Mouse (Mus musculus) telencephalon, adult 2 months (tissue): ENCODE measurements around the gene Gm20661.
"Not testable (repeated sequence)": the region's sequence is repeated elsewhere in the genome, so short reads cannot be mapped to it uniquely, and the experiment has no call there.

ENCODE experiments used
- DNase-seq: peaks from one replicate; pipeline ENCODE4 v3.0.0-alpha.2; 2011; ENCODE audit warnings: low read depth, low spot score

The Gm20661 gene

DNA sequence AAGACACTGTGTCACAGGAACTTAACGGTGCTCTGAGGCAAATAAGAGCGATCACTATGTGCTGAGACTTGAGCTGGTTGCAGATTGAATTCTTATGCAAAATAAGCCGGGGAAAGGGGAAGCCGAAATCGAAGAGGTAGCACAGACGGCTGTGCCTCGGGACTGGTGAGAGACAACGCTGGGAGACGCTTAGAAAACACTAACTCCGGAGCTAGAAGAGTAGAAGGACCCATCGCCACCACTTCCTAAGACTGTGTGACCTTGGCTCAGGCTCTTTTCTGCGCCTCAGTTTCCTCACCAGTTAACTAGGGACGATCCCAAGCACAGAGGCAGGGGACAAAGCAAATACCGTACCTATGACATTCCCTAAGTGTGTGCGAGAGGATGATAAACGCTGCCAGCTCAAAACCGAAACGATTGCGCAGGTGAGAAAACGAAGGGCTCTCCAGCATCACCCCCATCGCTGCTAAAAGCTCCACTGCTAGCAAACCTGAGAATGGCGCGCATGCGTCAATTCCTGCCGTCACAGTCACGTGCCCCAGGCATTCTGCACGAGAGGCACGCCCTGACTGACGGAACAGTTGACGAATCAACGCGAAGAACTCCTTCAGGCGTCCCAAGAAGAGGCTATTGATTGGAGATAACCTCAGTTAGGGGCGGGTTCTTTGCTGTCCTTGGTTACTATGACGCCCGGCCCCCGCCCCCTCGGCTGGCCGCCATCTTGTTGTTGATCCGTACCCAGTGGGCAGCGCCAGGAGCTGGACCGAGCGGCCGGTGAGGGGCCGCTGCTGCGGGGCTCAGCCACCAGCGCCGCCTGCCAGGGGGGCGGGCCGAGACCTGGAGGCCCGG lies 19.3 kb downstream of the Gm20661 start, which contains the start of gene Ip6k1:
Gene Ip6k1 (plus strand): TSS at position 580 of the 849 bp plus-strand sequence.
- DNase-seq, result peak; percentile 100

DNA sequence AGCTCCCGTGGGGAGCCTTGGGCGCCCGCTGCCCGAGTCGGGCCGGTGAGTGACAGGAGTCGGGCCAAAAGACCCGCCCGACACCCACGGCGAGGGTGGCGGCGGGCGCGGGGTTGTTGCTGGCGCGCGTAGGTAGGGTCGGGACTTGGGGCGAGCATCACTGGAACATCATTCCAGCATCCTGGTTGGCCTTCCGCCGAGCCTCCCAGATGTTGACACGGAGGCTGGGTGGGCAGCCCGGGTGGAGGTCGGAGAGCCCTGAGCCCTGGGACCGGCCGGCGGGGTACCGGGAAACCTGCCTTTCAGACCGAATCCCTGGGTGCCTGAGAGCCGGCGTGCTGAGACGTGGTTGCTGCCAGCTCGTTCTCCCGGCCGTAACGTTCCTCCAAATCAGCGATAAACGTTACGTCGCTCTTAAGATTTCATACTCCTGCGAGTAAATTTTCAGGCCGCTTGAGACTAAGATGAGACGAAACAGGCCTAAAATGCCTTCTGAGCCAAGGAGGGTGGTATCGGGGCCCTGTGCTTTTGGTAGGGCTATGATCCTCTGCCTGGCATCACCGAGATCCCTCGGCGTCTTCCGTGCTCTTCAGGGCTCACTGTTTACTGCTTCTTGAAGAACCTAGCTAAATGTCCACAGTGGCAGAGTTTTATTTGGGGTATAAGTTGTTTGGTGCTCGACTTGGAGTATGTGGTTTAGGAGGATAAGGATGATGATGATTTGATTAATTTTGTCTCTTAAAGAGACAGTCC lies 20.1 kb downstream of the Gm20661 start:
- peak; percentile 32 for DNase-seq

DNA sequence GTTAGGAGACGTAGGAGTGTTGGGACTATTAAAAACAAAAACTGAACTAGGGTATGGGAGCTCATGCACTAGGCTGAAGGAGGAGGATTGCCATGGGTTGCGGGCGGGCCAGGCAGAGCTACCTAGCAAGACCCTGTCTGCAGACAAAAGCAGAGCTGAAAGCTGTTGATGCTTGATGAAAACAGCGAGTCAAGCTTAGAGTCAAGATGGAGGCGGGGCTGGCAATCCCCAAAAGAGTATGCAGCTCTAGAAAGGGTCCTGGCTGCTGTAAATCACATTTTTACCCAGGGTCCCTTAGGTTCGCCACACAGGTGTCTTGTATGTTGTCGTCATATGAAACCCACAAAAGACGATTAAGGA lies 20.7 kb downstream of the Gm20661 start:
- no peak for DNase-seq

DNA sequence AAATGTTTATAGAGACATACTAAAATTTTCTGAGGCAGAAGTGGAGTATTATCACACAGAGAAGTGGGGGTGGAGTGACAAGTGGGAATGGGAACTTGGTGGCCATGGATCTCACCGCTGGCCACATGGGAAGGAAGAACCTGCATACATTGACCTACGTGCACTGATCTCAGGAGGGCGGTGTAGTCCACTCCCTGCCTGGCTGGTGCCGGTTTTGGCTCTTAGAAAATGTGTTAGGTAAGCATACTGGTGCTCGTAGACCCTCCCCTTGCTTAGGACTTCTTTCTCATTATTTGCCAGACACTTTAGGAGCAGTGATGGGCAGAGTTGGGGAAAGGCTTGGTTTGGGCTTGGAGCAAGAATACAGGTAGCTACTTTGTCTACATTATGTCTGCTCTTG lies 25.2 kb downstream of the Gm20661 start:
- DNase-seq, result no peak

DNA sequence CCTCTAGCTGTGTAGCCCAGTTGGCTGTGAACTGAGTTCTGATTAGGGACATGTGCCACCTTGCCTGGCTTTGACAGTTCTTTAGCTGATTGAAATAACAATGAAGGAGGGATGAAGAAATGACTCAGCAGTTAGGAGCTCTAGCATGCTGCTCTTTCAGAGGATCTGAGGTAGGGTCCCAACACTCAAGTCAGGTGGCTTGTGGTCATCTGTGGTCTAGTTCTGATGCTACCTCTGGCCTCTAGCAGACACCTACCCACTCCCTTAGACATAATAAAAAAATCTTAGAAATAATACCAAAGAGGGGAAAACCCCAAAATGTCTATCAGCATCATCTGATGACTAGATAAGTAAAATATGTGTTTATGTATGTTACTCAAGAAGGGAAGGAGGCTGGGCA lies 27.5 kb downstream of the Gm20661 start:
- DNase-seq, result no peak

DNA sequence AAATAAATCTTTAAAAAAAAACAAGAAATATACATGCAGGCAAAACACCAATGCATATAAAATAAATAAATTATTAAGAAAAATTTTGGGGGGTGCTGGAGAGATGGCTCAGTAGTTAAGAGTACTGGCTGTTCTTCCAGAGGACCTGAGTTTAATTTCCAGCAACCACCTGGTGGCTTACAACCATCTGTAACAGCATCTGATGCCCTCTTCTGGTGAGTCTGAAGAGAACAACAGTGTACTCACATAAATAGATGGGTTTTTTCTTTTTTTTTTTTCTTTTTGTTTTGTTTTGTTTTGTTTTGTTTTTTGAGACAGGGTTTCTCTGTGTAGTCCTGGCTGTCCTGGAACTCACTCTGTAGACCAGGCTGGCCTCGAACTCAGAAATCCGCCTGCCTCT lies 30.7 kb downstream of the Gm20661 start:
- not testable (repeated sequence) for DNase-seq

DNA sequence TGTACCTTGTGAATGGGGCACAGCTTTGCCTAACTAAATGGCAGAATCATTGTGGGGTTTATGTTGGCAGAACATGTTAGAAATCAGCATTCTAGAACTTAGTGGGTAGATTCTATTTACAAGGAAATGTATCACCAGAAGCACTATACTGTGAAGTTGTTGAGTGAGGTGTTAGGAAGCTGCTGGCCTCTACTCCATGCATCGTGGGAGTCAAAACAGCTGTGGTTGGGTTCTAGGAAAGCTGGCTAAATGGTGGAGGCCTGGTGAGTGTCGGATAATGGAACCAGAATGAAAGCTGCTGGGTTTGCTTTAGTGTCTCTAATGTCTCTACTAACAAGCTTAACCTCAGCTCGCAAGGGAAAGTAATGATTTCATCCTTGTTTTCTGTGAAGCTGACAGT lies 34.3 kb downstream of the Gm20661 start:
- peak; percentile 79 for DNase-seq

DNA sequence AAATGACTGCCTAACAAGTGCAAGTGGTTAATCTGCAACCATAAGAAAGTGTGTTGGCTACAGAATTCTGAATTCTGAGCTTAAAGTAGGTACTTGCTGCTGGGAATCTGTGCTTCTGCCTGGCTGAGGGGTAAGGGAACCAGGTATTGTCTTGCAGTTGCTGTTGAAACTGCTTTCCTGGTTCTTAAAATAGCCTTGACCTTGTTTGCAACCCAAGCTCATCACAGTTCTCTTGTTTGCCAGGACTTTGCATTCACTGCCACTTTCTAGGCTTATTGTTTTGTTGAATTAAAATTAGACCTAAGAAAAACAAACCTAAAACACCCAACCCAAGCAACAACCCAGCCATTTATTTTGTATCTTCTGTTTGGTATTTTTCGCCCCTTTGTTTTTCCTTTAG lies 37.9 kb downstream of the Gm20661 start:
- no peak for DNase-seq

DNA sequence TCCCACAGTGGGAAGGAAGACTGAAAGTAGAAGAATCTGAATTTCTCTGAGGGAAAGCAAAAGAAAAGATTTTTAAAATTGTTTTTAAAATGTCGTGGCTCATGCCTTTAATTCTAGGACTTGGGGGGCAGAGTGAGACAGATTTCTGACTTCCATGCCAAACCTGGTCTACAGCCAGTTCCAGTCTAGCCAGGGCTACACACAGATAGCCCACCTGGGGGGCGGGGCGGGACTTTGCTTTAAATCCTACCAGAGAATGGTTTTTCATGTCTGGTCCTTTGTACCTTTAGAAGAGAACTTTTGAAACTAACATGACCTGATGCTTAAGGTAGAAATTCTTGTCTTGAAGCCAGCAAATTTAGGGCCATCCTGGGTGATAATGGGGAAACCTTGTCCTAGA lies 40.4 kb downstream of the Gm20661 start:
- DNase-seq, result no peak

DNA sequence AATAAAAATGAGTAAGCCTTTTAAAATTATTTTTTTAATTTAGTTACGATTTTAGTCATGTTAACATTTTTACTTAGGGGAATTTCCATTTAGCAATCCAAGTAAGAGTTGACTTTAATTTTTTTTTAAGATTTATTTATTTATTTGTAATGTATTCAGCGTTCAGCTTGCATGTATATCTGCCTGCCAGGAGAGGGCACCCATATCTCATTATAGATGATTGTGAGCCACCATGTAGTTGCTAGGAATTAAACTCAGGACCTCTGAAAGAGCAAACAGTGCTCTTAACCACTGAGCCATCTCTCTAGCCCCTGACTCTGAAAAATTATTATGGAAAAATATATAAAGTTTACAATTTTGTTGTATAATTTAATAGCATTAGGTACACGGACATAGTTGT lies 43.7 kb downstream of the Gm20661 start:
- no peak for DNase-seq

DNA sequence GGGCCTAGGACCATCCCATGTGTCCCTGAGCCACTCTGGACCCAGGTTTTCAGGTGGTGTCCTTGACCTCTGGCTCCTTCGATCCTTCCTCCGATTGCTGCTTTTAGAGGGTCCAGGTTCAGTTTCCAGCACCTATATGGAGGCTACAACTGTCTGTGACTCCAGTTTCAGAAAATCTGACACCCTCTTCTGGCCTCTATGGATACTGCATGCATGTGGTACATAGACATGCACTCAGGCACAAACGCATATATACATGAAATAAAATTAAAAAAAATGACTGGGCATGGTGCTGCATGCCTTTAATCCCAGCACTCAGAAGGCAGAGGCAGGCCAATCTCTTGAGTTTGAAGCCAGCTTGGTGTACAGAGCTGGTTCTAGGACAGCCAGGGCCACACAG lies 45.0 kb downstream of the Gm20661 start:
- no peak for DNase-seq

DNA sequence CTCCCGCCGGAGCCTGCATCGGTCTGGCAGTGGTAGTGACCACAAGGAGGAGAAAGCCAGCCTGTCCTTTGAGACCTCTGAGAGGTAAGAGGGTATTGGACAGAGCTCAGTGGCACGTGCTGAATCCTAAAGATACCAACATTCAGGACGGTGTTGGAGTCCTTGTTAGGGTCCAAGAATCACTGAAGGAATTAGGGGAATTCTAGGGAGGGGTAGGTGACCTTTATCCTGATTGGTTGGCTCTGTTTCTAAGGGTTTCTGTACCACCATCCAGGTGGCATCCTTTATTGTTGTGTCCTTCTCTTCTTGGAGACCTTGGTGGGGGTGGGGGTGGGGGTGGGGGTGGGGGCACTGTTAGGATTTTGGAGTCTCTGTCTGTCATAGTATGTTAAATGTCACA lies 49.3 kb downstream of the Gm20661 start:
- DNase-seq, result no peak

DNA sequence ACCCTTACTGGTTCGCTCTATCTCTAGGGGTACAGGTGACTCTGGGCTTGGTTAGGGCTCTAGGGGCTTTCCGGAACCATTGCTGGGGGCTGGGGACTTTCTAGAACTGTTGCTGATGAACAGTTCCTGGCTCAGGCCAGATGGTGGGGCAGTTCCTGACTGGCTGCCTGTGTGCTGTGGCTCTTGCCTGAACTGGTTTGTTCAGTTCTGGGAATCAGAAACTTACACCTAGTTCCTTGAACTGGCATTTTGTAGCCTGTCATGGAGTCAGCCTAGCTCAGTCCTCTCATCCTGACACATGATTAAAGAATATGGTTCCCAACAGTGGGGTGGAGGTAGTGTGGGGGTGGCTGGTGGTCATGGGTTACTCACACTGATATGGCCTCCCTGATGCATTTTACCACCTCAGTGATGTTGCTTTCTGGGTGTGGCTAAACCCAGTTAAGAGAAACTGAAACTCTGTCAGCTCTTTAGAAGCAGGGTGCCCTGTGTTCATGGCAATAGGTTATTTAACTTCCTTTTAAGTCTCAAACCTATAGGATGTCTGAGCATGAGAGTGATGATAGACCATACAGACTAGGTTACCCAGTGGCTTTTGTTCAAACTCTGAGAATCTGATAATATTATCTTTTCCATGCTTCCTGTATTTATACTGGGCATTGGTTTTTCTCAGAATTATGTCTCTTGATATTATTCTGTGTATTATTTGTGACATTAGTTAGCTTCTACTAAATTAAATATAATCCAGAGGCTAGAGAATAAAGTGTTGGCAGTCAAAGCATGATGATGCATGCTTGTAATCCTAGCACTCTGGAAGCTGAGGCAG lies 52.7 kb downstream of the Gm20661 start:
- no peak for DNase-seq
